Mouse (Mus musculus): Measurements from ENCODE around the gene Kdelc2. TPM values are rescaled to one million over a fixed set of nuclear protein-coding genes. Genes with fewer than 3 reads are reported as not detected.

The Kdelc2 gene
- polyA plus RNA-seq, 1 experiment from 2014 or later: 28.9 TPM

- H3K79me2 ChIP-seq (ENCODE audit: inconsistent target): no peaks in the 10 kb centered on the region
- H3K27ac ChIP-seq: no peak overlapping the region
- WGBS (ENCODE audit: missing documents): 93% methylated on average over 1 of the region's 1 CpGs
- peaks cover 27% of the 10 kb centered on the region for H3K36me3 ChIP-seq (ENCODE audit: inconsistent target)
- H3K4me3 ChIP-seq (ENCODE audit: inconsistent target): no peak overlapping the region
Measured at GRCm38 (mm10) chr9:53450609-53451008, 66.8 kb downstream of the Kdelc2 start.

Other genes starting within 250 kb of the Kdelc2 start
- 10.2 to 26.4 TPM (median 19.1 TPM) in 3 replicates for gene Ddx10, start 136.0 kb upstream of the Kdelc2 start, polyA plus RNA-seq (2018)
- gene Exph5, start 82.4 kb upstream of the Kdelc2 start, polyA plus RNA-seq (2018): not detected in 3 replicates
- gene 4930550C14Rik, start 18.3 kb downstream of the Kdelc2 start, polyA plus RNA-seq (2018): 0.22 to 0.46 TPM in 2 of 3 replicates, not detected in the other
- 2.7 to 8.8 TPM (median 5.2 TPM) in 3 replicates for gene Atm, start 152.7 kb downstream of the Kdelc2 start, polyA plus RNA-seq (2018)
- 6.9 to 9.3 TPM (median 9.2 TPM) in 3 replicates for gene Npat, start 153.0 kb downstream of the Kdelc2 start, polyA plus RNA-seq (2018)
- gene Acat1, start 226.4 kb downstream of the Kdelc2 start, polyA plus RNA-seq (2018): 21.5 to 33.2 TPM (median 27.8 TPM) in 3 replicates

Measured in macrophage (primary cell).